Mouse (Mus musculus) hindbrain, embryonic 15.5 days (tissue): ENCODE data around the gene Akap13. TPM values are rescaled to one million over a fixed set of nuclear protein-coding genes. Genes with fewer than 3 reads are reported as not detected.

ENCODE experiments used
- ATAC-seq: fragments of 200-750 bp; cut with Nextera tagmentation; 2 replicates; pipeline ENCODE4 v1.8.0; 2017; ENCODE audit warnings: low read depth, moderate number of reproducible peaks, moderate TSS enrichment; ENCODE audit not compliant: low FRiP score
- H3K27ac ChIP-seq: fragments of 300-500 bp; sonication (generic); replicated peaks from 2 replicates; pipeline ENCODE4 v1.5.1; 2015; ENCODE audit warnings: mild to moderate bottlenecking, inconsistent platforms
- H3K27me3 ChIP-seq: fragments of 300-500 bp; sonication (generic); 2 replicates; pipeline ENCODE4 v1.6.1; 2015; ENCODE audit warnings: control low read depth, inconsistent platforms
- H3K36me3 ChIP-seq: fragments of 300-500 bp; sonication (generic); 2 replicates; pipeline ENCODE4 v1.6.1; 2015; ENCODE audit warnings: control low read depth, inconsistent platforms
- H3K4me1 ChIP-seq: fragments of 300-500 bp; sonication (generic); replicated peaks from 2 replicates; pipeline ENCODE4 v1.6.1; 2015; ENCODE audit warnings: control low read depth, inconsistent platforms
- H3K4me2 ChIP-seq: fragments of 300-500 bp; sonication (generic); 2 replicates; pipeline ENCODE4 v1.6.1; 2015; ENCODE audit warnings: moderate library complexity, mild to moderate bottlenecking, inconsistent platforms
- H3K4me3 ChIP-seq: fragments of 300-500 bp; sonication (generic); 2 replicates; pipeline ENCODE4 v1.5.1; 2015; ENCODE audit warnings: mild to moderate bottlenecking, inconsistent platforms
- H3K9ac ChIP-seq: fragments of 300-500 bp; sonication (generic); 2 replicates; pipeline ENCODE4 v1.6.1; 2015; ENCODE audit warnings: inconsistent platforms
- H3K9me3 ChIP-seq: fragments of 300-500 bp; sonication (generic); 2 replicates; pipeline ENCODE4 v1.6.1; 2016; ENCODE audit warnings: control low read depth, inconsistent platforms
- WGBS: fragments of 180-500 bp; shearing (Covaris S2); methylation state at CpG from one replicate; pipeline ENCODE4 v1.1.7; 2015; 5-methylcytosine and 5-hydroxymethylcytosine counted together
- polyA plus RNA-seq: library from polyadenylated mRNA; unstranded; fragments of >200 nt; fragmentation: Nextera tagmentation; extraction: Ambion mirVana; gene quantifications from 2 replicates; pipeline ENCODE4 v1.2.1, GENCODE M21; 2015

Gene Akap13
- polyA plus RNA-seq, 1 experiment from 2014 or later: 15.3 TPM

DNA sequence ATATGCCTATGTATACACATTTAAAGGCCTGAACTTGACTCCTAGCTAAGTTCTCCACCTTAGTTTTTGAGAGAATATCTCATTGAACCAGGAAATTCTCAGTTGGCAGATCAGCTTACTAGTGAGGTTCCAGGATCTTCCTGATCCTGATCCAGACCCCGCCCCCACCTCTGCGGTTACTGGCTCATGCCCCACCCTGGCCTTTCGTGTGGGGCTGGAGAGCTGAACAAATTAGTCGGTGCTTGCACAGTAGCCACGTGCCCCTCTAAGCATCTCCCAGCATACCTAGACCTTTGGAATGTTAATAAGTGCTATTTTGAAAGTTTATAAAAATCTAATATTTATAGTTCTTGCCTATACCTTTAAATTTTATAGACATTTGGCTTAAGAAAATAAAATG, 139.5 kb downstream of the Akap13 start:
- WGBS: 88% methylated on average over 5 of the region's 5 CpGs
- no peaks in the 10 kb centered on the region for H3K36me3 ChIP-seq
- H3K9ac ChIP-seq: no peak overlapping the region
- H3K9me3 ChIP-seq: no peaks in the 10 kb centered on the region
- H3K27ac ChIP-seq: no peak overlapping the region
- ATAC-seq: no peak
- H3K4me1 ChIP-seq: no peaks in the 10 kb centered on the region
- H3K4me2 ChIP-seq: no peak overlapping the region
- no peak overlapping the region for H3K4me3 ChIP-seq
- no peaks in the 10 kb centered on the region for H3K27me3 ChIP-seq

DNA sequence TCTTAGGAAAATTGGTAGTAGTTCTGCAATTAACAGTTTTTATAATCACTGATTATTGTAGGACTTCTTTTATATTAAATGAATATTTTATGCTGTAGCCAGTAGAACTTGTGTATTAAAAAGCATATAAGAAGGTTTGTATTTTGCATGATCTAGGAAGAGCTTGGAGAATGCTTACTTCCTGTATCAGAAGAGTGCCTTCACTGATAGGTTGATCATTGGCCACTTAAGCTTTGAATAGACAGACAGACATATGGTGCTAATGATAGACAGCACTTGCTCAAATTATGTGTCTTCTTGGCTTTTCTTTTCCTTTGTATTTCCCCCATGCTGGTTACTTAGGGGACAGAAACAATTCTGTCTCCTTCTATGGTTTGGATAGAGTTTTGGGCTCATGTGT, 139.9 kb downstream of the Akap13 start:
- Histone ChIP-seq H3K4me1 (no peaks in the 10 kb centered on the region), H3K36me3 (no peaks in the 10 kb centered on the region), H3K27me3 (no peaks in the 10 kb centered on the region), H3K27ac (no peak overlapping the region), H3K4me2 (no peak overlapping the region), H3K4me3 (no peak overlapping the region), H3K9me3 (no peaks in the 10 kb centered on the region), H3K9ac (no peak overlapping the region)
- no peak for ATAC-seq

DNA sequence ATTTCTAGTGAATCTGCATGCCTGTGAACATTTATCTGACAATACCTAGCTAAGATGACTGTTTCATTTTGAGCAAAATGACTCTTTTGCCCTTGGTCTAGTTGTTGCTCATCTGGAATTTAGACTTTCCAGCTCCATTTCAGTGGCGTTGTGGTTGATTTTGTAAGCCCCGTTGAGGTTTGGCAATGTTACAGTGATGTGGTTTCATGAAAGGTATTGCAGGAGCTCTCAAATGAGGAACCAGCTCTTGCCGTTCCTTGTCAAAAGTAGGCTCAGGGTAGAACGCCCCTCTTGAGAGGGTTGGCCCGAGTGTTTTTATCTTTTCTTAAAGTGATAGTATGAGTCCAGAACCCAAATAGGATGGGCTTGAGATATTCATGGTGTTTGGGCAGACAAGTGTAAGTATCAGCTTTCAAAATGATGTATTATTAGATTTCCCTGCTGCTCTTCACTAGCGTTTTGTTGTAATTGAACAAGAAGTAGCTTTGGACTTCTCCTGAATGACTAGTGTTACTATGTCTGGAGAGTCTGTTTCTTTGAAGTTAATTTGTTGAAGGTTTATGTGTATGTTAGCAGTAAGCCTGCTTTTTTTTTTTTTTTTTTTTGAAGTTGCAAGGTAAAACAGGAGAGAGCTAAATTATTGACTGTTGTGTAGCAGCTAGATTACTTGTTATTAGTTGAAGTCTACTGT, 140.9 kb downstream of the Akap13 start:
- ATAC-seq: no peak
- H3K4me2 ChIP-seq: no peak overlapping the region
- H3K4me1 ChIP-seq: no peaks in the 10 kb centered on the region
- no peaks in the 10 kb centered on the region for H3K27me3 ChIP-seq
- WGBS: 83% methylated on average over 6 of the region's 6 CpGs
- H3K9me3 ChIP-seq: no peaks in the 10 kb centered on the region
- H3K4me3 ChIP-seq: no peak overlapping the region
- no peak overlapping the region for H3K9ac ChIP-seq
- no peak overlapping the region for H3K27ac ChIP-seq
- H3K36me3 ChIP-seq: no peaks in the 10 kb centered on the region

DNA sequence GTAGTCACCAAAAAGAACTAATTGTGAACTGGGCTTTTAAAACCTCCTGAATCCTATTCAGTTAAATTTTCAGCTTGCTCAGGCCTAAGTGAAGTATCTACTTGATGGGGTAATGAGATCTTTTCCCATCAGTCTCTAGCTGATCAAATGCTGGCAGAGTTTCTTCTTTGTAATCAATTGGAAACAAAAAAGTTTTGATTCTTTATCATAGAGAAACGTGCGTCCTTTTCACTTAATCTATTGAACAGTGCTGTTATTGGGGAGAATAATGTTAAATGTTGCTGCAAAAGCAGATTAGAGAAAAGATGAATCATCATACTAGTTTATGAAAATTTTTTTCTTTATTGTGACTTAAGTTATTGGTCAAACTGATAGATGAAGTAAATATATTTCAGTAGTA, 142.5 kb downstream of the Akap13 start:
- ATAC-seq: no peak
- Histone ChIP-seq H3K9me3 (no peaks in the 10 kb centered on the region), H3K27me3 (no peaks in the 10 kb centered on the region), H3K4me3 (no peak overlapping the region), H3K4me2 (no peak overlapping the region), H3K36me3 (no peaks in the 10 kb centered on the region), H3K9ac (no peak overlapping the region), H3K27ac (no peak overlapping the region), H3K4me1 (no peaks in the 10 kb centered on the region)
- 90% methylated on average over 2 of the region's 2 CpGs for WGBS

DNA sequence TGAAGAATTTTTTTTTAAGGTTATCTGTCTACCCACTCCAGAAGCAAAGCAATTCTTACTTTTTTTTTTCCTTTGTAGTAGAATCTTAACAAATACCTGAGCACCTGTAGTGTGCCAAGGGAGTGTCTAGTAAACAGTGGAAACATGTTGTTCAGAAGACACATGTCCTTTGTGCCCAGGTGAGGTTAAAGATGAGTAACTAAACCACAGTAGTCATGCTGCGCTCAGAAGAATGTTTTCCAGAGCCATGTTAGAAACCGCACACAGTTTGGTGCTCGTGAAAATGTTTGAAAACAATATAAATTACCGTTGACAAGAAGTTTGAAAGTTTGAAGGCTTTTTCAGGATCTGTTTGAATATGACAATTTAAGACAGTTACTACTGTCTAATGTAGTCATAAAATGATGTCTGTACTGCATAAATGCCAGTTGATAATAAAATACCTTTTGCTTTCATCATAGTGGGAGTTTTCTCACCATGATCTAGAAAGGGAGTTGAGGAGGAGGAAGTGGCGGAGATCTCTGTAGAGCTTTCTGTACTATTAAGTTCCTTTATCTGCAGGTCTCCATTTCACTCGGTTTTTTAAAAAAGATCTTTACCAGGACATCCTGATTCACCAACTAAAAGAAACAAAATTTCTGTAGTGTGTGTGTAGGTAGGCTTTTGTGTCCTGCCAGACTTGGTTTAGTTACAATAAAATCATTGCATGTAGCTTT, 145.2 kb downstream of the Akap13 start:
- H3K4me3 ChIP-seq: no peak overlapping the region
- H3K4me1 ChIP-seq: no peaks in the 10 kb centered on the region
- 96% methylated on average over 6 of the region's 6 CpGs for WGBS
- no peaks in the 10 kb centered on the region for H3K27me3 ChIP-seq
- H3K27ac ChIP-seq: no peak overlapping the region
- no peak for ATAC-seq
- no peaks in the 10 kb centered on the region for H3K9me3 ChIP-seq
- no peak overlapping the region for H3K9ac ChIP-seq
- H3K4me2 ChIP-seq: no peak overlapping the region
- no peaks in the 10 kb centered on the region for H3K36me3 ChIP-seq

DNA sequence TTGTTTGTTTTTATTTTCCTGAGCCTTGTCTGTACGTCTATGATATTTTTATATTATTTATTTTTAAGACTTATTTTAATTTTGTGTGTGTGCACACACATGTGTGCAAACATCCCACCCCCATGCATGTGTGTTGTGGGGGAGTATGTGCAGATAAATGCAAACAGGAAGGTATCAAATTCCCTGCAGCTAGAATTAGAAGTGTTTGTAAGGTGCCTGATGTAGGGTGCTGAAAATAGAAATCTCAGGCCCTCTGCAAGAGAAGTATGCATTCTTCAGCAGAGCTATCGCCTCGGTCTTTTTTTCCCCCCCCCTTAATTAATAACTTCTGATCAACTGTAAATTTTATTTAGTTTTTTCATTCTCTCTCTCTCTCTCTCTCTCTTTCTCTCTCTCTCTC, 151.9 kb downstream of the Akap13 start:
- Histone ChIP-seq H3K4me1 (no peaks in the 10 kb centered on the region), H3K36me3 (no peaks in the 10 kb centered on the region), H3K4me2 (no peak overlapping the region), H3K4me3 (no peak overlapping the region), H3K9me3 (no peaks in the 10 kb centered on the region), H3K27ac (no peak overlapping the region), H3K9ac (no peak overlapping the region), H3K27me3 (no peaks in the 10 kb centered on the region)
- 89% methylated on average over 3 of the region's 3 CpGs for WGBS
- no peak for ATAC-seq

DNA sequence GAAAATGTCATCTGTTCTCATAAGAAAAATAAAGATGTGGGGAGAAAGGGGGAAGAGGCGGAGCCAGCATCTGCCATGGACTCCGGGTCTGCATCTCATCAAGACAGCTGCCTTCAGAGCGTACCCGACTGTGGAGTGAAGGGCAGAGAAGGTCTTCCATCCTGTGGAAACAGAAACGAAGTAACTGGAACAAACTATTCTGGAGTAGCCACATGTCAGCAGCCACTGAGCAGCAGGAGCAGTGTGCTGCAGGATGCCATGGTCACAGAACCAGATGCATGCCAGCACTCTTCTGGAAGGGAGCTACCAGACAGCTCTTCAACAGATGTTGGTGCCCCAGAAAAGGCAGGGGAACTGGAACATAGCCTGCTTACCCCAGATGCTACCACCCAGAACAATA, 153.4 kb downstream of the Akap13 start:
- 71% methylated on average over 5 of the region's 5 CpGs for WGBS
- Histone ChIP-seq H3K9me3 (no peaks in the 10 kb centered on the region), H3K27ac (no peak overlapping the region), H3K4me1 (no peaks in the 10 kb centered on the region), H3K36me3 (no peaks in the 10 kb centered on the region), H3K4me3 (no peak overlapping the region), H3K4me2 (no peak overlapping the region), H3K9ac (no peak overlapping the region), H3K27me3 (no peaks in the 10 kb centered on the region)
- no peak for ATAC-seq

DNA sequence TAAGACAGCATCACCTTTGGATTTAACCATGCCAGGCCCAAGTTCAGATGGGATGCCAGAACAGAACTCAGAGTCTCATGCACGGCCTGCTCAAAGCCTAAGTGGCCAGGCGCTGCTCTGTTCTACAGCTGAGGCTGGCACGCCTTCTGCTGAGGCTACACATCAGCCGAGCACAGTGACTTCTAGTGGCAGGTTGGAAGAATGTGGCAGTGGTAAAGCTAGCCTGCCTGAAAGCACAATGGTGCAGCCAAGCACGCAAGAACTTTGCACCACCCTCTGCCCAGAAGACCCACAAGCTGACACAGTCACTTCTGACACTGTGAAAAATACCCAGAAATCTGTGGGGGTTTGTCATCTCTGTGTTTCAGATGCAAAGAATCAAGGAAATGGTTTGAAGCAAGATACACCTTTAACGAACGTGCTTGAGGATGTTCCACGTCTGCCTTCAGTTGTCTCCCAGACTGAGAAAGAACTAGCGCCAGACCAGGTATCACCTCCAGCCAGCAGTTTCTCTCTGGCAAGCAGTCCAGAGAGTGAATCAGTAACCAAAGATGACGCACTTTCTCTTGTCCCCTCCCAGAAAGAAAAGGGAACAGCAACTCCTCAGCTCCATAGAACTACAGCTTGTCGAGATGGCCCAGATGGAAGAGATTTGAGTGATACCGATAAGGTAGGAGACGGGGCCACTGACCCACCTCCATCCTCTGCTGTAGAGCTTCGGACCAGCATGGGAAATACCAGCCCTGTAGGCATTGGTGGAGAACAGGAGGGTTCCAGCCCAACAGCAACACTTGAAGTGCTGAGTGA, 154.3 kb downstream of the Akap13 start:
- no peak overlapping the region for H3K4me2 ChIP-seq
- no peak overlapping the region for H3K4me3 ChIP-seq
- no peak overlapping the region for H3K9ac ChIP-seq
- H3K4me1 ChIP-seq: no peaks in the 10 kb centered on the region
- no peak overlapping the region for H3K27ac ChIP-seq
- no peaks in the 10 kb centered on the region for H3K27me3 ChIP-seq
- WGBS: 87% methylated on average over 14 of the region's 14 CpGs
- no peak for ATAC-seq
- H3K9me3 ChIP-seq: no peaks in the 10 kb centered on the region
- no peaks in the 10 kb centered on the region for H3K36me3 ChIP-seq

DNA sequence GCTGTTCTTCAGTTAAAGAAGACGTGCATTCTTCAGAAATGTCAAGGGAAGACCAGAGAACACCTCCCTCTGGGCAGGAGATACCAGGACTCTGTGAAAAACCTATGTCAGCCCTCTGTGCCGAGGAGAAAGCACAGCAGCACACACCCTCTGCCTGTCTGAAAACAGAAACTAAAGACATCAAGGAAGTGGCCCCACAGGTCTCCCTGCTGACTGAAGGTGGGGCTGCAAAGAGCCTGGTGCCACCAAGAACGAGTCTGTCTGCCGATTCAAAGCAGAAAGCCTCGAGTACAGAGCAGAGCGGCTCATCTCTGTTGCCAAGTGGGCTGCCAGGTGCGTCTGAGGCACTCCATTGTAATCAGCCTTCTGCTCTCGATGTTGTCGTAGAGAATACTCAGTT, 155.1 kb downstream of the Akap13 start:
- ATAC-seq: no peak
- WGBS: 82% methylated on average over 9 of the region's 9 CpGs
- H3K4me2 ChIP-seq: no peak overlapping the region

DNA sequence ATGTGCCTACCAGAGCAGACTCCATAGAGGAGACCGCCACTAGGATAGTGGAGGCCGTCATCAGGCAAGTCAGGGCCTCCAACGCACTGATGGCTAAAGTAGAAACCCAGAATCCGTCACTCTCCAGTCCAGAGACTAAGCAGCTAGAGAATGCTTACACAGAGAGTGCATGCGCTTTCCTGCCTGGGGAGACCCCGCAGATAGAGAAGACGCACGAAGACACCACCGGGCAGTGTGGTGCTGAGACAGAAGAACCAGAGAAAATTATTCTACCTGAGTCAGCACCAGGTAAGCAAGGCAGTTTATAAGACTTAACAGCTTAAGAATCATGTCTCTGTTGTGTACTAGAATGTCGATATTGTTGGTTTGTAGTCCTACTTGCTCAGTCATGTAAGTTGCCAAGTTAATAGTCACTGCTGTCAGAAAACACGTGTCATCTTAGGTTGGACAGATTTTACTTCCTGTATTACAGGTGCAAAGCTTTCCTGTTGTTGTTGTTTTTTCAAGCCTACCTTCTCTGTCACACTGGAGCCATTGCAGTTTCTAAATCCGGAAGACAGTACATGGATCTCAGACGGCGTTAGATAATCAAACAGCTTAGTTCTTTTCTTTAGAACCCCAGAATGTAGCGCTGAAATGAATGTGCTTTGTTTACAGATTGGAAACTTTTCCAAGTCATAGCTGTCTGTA, 156.1 kb downstream of the Akap13 start:
- Histone ChIP-seq H3K9ac (no peak overlapping the region), H3K4me3 (no peak overlapping the region), H3K4me2 (no peak overlapping the region), H3K36me3 (no peaks in the 10 kb centered on the region), H3K27me3 (no peaks in the 10 kb centered on the region), H3K4me1 (no peaks in the 10 kb centered on the region), H3K27ac (no peak overlapping the region), H3K9me3 (no peaks in the 10 kb centered on the region)
- ATAC-seq: no peak
- 89% methylated on average over 15 of the region's 15 CpGs for WGBS

More for the DNA sequence above, 155.1 kb downstream of the Akap13 start:
- no peak overlapping the region for H3K4me3 ChIP-seq
- no peaks in the 10 kb centered on the region for H3K9me3 ChIP-seq
- no peak overlapping the region for H3K27ac ChIP-seq
- no peaks in the 10 kb centered on the region for H3K4me1 ChIP-seq
- H3K36me3 ChIP-seq: no peaks in the 10 kb centered on the region
- no peak overlapping the region for H3K9ac ChIP-seq
- no peaks in the 10 kb centered on the region for H3K27me3 ChIP-seq

DNA sequence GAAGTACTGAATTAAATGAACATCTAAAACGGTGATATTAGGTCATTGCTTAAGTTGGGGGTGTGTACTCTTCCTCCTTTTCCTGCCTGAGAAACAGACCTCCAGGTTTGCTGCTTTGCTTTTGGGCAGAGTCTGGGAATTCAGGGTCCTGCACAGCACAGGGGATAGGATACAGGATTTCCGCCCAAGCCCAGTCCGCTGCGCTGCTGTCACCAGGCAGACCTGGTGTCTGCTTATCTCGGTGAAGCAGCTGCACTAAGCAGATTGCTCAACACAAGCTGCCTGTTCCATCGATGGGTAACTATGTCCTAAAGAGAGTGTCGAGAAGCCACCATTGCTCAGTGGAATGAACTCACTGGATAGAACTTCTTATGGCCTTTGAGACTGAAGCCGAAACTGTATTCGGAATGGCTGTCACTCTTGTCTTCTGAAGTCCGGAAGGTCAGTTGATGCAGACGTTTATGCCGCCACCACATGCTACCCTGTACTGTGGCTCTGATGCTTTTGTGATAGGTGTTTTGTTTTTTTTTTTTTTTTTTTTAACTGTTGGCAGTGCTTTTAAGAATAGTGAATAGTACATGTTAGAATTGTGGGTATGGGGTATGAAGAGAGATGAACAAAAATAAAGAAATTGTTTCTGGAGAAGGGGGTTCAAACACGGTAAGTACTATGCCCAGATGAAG, 156.8 kb downstream of the Akap13 start:
- 81% methylated on average over 13 of the region's 13 CpGs for WGBS
- no peaks in the 10 kb centered on the region for H3K36me3 ChIP-seq
- H3K4me2 ChIP-seq: no peak overlapping the region
- no peak for ATAC-seq
- H3K9me3 ChIP-seq: no peaks in the 10 kb centered on the region
- H3K9ac ChIP-seq: no peak overlapping the region
- no peak overlapping the region for H3K4me3 ChIP-seq
- H3K27me3 ChIP-seq: no peaks in the 10 kb centered on the region
- no peak overlapping the region for H3K27ac ChIP-seq
- H3K4me1 ChIP-seq: no peaks in the 10 kb centered on the region
